Mouse (Mus musculus): ENCODE results near the gene Napa. TPM values are rescaled to one million over a fixed set of nuclear protein-coding genes. Genes with fewer than 3 reads are reported as not detected.
A peak's percentile ranks its signal among the peaks of the same experiment; 100 is the strongest.

Gene Napa
- total RNA-seq, 2 experiments from 2014 or later: 90.4 to 104 TPM

DNA sequence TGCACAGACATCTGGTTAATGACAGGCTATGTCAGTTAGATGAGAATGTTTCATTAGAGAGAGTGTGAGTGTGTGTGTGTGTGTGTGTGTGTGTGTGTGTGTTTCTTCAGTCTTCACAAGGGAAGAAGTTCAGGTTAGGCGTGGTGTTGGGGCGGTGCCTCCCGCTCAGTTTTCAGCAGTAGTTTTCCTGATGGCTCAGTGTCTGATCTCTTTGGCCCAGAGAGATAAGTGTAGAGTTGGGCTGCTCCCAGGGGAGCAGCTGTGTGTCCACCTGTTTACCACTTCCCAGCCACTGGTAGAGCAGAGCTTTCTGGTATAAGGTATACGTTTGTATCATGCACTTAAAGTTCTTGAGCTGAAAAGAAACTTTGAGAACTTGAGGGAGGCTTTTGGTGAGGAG lies 1.6 kb downstream of the Napa start:
- DNase-seq: no peak

DNA sequence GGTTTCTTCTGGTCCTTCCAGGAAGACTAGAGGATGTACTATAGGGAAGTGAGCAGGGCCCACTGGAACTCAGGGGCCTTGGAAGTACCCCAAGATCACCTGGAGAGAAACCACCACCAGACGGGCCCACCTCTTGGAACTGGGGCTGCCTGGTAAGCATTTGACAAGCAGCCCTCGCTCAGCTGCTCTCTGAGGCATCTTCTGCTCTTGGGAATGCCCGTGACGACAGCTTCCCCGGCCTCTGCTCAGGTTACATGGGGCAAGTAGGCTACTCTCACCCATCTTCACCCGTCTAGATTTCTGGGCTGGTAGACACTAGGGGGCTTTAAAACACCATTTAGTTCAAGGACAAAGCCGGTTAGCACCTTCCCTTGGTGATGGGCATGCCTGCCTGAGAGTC lies 2.8 kb downstream of the Napa start:
- DNase-seq: no peak

DNA sequence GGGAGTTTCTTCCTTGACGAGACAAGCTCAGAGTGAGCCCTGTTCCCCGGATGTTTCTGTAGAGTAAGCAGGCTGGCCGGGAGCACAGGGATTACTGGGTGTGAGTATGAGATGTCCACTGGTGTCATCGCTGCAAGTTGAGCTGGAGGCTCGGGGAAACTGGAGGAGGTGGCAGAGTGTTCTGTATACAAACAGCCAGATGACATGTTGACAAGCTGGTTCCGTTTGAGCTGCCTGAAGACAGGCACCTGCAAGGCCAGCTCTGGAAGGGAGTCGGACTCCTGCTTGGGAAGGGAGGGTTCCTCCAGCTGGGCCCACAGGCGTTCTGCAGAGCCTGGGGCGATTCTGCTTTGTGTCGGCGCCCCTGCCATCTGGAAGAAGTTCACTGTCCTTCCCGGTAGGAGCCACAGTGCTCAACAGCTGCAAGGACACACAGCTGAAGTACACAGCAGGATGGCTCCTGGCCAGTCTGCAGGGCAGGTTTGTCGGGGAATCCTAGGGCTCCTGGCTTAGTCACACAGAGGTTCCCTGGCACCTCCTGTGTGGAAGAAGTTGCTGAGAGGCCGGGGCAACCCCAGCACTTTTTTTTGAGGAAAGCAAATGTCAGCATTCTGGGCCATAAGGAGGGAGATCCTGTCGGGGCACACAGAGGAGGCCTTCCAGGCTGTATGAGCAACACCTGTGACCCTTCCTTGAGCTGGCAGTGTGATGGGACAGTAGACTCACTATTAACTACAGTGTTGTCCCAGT lies 3.6 kb downstream of the Napa start:
- no peak for DNase-seq

DNA sequence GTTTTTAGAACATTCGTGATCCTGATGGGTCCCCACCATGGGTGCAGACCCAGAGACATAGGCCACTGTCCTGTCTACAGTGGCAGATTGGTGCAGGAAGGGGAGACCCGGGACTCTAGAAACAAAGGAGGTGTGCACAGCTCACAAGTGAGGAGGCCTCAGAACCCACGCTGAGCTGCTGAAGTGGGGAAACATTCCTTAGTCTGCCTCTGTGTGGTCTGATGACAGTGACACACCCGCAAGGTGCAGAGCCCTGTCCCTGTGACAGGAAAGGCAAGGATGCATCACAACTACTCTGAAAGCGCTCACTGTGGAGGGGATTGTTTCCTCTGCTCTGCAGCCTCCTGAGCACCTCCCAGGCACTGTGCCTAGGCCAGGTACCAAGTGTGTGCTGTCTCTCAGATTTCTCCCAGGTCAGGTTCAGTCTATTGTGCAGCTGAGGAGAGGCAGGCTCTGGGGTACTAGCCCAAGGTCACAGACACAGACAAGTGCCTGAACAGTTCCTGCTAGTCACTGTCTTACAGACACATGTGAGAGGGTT lies 4.5 kb downstream of the Napa start:
- DNase-seq: no peak

DNA sequence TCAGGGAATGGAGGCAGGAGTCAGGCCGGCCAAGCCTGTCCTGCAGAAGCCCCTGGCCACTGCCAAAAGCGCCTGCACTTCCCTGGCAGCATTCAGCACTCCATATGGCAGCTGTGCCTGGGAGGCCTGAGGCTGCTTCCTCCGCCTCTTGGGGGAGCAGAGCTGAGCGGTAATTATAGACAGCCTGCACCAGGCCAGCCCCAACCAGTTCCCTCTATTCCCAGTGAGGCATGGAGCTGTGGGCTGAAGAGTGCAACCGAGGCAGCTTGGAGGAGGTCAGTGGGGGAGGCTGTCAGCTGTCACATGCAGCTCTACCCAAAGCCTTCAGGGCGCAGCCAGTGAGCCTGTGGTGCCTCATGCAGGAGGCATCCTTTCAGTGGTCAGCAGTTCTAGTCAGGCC lies 5.5 kb downstream of the Napa start:
- DNase-seq: peak; percentile 44

DNA sequence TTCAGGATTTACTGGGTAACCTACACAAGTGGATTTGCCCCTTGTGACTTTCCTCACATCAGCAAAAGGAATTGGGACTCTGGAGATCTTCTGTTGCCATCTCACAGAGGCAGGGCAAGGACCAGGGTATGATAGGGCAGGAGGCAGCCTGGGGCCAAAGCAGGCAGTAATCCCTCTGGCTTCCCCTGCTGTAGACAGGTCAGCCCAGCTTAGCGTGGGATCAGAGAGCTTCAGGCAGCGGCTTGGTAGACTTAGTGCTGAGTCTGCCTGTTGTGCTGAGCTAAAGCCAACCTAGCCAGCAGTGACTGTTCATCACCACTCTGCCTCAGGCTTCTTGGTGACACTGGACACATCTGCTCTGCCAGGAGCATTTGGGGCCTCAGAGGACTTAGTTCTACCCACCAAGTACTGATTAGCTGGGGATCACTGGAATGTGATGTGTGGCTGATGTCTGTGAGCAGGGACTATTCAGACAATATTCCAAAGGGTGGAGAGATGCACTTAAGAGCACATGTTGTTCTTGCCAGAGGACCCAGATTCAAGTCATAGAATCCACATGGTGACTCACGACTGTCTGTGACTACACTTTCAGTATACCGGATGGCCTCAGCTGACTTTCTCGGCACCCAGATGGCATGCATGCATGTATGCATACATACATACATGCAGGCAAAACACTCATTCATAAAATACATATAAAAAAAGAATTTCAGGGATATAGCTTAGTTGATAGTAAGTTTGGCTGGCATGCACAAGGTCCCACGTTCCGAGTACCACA lies 6.5 kb downstream of the Napa start:
- DNase-seq: no peak

DNA sequence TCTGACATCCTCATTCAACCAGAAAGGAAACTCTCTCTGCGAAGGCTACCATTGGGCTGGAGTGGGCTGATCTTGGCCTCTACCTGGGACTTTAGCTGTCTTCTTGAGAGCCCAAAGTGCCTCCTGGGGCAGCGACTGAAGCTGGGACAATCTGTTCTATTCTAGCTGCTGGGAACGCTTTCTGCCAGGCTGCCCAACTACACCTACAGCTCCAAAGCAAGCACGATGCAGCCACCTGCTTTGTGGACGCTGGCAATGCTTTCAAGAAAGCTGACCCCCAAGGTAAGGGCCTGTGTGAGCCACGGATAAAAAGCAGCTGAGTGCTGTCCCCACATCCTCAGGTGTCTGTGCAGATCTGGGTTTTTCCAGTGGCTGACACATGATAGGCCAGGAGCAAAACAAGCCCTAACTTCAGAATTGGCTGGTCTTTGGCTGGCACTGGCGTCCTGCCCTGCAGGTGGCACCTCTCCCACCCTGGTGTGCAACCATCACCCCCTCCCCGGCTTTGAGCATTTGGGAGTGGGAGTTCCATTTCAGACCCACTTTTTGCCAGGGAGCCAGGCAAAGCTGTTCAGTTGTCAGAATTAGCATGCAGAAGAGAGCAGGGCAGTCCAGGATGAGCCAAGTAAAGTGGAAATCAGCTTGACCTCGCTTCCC lies 10.8 kb downstream of the Napa start:
- DNase-seq: no peak

DNA sequence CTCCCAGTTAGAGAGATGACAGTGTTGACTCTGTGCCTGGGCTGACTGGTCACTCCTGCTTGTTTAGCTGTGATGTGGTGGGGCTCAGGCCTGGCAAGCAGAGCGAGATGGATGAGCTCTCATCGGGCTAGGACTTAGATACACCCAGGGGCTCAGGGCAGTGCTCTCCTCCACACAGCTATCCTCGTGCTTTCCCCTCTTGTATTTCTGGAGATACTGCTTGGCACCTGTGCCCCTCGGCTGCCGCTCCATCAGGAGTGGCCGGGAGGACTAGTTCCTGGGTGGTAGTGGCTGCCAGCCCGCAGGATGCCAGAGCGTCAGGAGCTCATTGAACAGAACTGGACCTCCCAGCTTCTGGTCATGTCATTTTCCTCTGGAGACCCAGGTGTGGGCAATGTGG lies 11.9 kb downstream of the Napa start:
- DNase-seq: no peak

DNA sequence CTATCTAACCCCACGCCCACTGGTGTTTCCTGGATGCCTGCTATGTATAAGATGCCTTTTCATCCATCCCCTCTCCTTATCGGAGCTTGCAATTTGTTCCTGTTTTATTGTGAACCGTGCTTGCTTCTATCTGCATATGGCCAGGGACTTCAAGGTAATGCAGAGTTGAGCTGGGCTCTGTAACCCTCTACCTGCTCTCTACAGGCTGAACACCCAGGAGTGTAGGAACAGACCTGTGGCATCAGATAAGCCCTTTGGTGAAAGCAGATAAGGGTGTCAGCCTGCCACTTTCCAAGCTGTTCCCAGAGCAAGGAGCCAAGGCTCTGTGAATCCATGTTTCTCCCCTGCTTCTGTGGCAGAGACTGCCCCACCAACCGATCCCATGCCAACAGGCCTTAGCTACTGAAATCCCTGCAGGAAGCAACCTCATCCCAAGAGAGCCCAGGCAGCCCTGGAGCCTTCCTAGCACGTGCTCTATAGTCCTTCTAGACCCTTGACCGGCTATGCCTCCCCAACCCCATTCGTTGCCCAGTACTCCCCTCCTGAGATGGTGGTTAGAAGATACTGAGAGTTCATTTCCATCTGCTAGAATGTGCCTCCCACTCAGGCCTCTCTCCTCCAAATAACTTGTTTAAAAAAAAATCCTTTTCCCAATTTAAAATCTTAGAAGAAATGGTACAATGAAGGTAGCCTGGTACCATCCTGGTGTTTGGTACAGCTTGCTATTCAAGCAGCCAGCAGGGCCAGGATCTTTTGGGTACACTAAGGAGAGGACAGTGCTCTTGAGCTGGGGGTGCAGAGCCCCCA lies 13.2 kb downstream of the Napa start:
- DNase-seq: no peak

DNA sequence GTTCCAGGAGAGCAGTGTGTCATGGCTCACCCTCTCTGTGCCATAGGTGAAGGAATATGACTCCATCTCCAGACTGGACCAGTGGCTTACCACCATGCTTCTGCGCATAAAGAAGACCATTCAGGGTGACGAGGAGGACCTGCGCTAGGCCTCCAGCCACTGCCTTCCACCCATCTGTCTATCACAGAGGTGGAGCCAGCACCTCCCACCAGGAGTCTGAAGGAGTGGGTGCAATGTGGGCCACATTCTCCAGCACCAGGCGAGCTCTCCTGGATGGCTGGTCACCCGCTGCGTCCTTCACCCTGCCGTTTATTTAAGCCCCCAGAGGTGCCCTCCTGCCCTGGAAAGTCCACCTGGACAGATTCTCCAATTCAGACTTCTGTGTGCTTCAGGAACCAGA lies 18.2 kb downstream of the Napa start:
- DNase-seq: no peak

DNA sequence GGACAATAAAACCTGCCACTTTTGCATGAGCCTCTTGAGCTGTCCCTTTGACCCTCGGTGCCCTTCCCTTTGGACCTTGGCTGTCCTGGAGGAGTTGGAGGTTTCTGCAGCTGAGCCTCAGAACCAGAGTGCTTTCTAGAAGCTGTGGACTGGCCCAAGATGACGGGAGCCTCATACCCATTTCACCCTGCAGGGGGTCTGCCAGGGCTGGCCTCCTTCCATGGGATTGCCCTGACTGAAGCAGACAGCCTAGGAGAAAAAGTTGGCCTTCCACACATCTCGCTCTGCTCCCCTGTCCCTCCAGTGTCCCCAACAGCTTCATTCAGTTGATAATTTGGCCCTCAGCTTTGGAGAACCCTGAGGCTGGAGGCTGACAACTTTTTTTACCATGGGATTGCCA lies 18.8 kb downstream of the Napa start:
- no peak for DNase-seq

DNA sequence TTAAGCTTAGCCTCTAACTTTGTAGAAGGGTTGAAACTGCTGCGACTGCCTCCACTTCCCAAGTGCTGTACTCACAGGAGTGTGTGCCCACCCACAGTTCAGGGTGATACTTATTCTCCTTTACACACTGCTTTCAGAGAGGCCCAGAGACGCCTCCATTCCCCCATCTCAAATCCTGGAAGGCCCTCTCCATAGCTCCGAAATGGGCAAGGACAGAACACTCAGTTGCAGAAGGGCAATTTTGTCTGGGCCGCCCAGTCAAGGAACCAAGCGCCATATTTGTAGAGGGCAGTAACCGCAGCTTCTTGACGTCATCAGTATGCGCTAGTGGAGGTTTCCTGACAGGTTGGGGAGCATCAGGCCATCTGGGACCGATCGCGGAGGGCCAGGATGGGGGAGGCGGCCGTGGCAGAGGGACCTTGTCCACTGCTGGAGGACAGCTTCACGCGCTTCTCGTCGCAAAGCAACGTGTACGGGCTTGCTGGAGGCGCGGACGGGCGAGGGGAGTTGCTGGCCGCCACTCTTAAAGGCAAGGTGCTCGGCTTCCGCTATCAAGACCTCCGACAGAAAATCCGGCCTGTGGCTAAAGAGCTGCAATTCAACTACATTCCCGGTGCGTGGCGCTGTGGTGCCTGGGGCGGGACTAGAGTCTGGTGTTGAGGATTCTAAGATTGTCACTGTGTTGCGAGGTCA lies 21.5 kb downstream of the Napa start, which contains the start of gene Kptn:
Kptn (plus strand) TSS at position 327 of the 693 bp plus-strand sequence.
- DNase-seq: peak; percentile 95

DNA sequence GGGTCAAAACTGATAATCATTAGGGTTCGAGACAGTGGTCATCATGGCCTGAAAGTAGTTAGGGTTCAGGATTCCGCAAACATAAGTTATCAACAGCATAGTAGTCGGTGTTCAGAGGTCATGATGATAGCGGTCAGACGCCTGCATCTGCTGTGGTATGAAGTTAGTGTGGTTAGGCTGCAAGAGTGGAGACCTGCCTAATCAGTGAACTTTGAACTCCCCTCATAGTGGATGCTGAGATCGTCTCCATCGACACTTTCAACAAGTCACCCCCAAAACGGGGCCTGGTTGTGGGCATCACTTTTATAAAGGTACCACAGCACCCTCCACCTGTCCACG lies 22.0 kb downstream of the Napa start:
- DNase-seq: no peak

DNA sequence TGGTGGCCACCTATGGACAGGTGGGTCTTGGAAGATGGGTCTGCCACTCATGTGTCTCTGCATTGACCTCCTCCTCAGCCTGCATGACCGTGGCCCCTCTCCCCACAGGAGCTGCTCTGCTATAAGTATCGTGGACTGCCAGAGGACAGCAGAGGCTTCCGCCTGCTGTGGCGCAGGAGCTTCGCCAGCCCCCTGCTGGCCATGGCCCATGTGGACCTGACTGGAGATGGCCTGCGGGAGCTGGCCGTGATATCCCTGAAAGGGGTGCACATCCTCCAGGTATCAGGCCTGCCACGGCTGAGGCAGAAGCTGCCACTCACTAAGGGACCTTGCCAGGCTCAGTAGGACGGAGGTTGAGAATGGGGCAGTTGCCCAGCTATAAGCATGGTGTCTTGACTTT lies 27.6 kb downstream of the Napa start:
- no peak for DNase-seq

DNA sequence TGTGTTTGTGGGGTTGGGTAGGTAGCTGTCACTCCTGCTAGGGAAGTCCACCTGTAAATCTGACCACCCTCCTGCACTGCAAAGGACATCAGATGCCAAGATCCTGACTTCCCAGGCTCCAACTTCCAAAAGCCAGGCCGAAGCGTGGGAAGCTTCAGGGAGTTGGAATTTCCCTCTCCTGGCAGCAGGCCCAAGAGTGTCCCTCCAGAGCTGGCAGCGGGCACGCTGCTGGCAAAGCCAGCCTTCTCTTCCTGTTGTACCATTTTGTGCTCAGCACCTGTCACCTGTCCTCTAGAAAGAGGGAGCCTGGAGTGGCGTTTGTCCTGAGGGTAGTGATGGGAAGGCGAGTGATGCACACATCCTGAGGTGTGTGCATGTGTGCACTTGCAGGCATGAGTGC lies 30.1 kb downstream of the Napa start:
- DNase-seq: peak; percentile 53

DNA sequence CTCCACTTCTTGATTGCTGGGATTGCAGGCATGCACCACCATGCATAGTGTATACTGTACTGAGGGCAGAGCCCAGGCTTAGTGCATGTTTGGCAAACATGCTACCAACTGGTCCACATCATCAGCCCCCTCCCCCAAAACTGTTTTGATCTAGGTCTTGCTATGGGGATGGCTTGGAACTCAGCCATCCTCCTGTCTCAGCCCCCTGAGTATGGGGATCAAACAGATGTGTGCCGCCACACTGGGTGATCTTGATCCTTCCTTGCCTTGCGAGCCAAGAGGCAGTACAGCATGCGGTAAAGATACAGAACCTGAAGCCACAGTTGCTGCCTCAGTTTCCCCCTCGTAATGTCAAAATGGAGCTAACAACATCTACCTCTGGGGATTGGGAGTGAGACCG lies 30.6 kb downstream of the Napa start:
- no peak for DNase-seq

DNA sequence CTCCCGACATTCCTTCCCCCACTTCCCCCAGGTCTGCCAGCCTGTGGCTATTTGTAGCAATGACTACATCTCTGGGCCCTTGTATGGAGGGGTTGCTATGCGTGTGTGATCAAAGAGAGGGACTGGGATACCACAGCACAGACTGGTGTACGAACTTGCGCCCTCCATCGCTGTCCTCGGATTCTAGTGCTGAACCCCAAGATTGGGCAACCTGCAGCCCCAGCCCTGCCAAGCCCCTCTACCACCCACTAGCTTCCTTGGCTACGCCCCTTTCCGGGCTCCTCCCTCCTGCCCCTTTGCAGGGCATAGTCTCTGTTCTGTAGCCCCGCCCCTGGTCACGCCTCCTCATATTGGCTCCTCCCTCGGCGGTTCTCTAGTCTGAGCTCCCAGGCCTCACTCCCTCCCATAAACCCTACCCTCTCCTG lies 31.2 kb downstream of the Napa start, which contains the start of gene Slc8a2:
Slc8a2 (plus strand) TSS at position 406 of the 425 bp plus-strand sequence.
- peak; percentile 85 for DNase-seq

DNA sequence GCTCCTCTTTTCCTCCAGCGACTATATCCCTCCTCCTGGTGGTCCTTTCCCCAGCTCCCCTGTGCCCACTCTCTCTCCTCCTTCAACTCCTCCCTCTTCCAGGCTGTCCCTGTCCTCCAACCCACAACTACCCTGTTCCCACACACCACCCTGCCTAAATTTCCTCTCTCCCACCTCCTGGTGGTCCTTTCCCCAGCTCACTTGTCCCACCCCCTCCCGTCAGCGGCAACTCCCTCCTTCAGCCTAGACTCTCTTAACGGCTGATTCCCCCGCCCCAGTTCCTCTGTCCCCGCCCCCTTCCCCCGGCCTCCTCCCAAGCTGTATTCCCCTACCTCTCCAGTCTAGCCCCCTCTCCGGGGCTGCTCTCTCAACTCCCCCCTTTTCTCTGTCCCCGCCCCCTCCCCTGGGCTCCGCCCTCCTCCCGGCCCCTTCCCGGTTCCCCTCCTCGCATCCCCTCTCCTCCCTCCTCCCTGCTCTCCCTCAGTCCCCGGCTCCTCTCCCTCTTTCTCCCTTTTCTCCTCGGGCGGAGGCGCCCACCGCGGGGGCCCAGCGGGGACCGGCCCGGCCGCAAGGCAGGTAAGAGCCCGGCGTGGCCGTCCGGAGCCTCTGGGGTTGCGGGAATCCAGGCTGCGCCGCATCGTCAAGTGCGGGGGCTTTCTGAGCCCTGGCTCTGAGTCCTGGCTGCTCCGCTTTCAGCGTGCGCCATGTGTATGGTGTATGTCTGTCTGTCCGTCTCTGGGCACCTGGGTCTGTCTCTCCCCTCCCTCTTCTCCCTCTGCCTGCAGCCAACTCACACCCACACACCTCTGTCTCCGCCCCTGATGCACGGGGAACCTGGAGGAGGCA lies 31.8 kb downstream of the Napa start:
- DNase-seq: peak; percentile 49

DNA sequence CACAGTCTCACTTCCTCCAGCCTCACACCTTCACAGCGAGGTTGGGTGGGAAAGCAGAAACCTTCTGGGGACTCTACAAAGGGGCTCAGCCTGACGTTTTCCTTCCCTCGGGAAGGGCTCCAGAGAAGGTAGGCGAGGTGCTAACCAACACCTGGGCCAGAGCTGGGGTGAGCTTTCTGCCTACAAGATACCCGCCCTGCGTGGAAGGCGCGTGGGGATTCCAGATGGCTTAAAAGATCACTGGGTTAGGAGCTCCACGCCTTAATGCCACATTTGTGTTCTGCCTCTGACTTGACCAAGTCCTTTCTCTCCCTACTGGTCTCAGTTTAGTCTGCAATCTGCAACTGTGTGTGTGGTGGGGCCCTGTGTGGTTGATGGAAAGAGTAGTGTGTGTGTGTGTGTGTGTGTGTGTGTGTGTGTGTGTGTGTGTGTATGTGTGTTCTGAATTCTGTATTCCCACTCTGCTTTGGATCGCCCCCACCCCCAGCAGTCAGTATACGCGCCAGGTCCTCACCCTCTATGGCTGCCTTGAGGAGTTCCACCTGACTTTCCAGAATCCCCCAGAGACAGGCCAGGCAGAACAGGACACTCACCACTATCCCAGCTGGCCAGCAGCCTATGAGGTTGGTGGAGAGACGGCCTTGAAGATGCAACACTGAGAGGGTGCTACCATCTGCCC lies 32.8 kb downstream of the Napa start:
- no peak for DNase-seq

DNA sequence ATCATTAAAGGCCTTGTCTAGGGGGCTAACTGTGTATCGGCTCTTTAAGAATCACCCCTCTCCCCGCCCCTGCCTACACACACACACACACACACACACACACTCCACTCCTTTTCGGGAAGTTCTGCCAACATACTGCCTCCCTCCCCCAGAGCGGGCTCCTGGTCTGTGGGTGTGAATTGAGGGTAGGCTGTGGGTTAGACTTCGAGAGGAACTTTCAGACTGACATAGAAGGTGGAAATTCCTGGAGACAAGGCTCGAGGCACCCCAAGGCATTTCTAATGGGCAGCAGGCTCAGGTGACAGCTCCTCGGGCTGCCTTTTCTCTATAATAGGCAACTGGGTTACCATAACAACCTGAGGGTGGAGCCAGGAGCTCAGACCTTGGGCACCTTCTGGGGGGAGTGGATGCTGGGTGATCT lies 33.9 kb downstream of the Napa start:
- no peak for DNase-seq

All from heart, postnatal 4 days (tissue).